Mouse (Mus musculus) forelimb bud, embryonic 11.5 days (tissue): Measurements from ENCODE around the gene Urb1.
"Not testable (repeated sequence)": the region's sequence is repeated elsewhere in the genome, so short reads cannot be mapped to it uniquely, and the experiment has no call there.

Source experiments
- DNase-seq: peaks from one replicate; pipeline ENCODE4 v3.0.0-alpha.2; 2012; ENCODE audit warnings: low read depth, low spot score

Gene Urb1

GRCm38 (mm10) chr16:90823986-90824385, 13.8 kb upstream of the Urb1 start:
- not testable (repeated sequence) for DNase-seq

- DNase-seq, result no peak
Observed at GRCm38 (mm10) chr16:90822981-90823380, 12.8 kb upstream of the Urb1 start.

- no peak for DNase-seq
Observed at GRCm38 (mm10) chr16:90822284-90822935, 12.2 kb upstream of the Urb1 start.

- DNase-seq, result no peak
Observed at GRCm38 (mm10) chr16:90821046-90821697, 11.0 kb upstream of the Urb1 start.

GRCm38 (mm10) chr16:90820326-90820725, 10.1 kb upstream of the Urb1 start:
- DNase-seq, result no peak

GRCm38 (mm10) chr16:90812086-90812485, 1.9 kb upstream of the Urb1 start:
- DNase-seq, result no peak

- no peak for DNase-seq
Observed at GRCm38 (mm10) chr16:90810716-90811256, 573 bp upstream of the Urb1 start.

GRCm38 (mm10) chr16:90804466-90804865, 5.7 kb downstream of the Urb1 start:
- DNase-seq, result no peak

- DNase-seq, result no peak
Observed at GRCm38 (mm10) chr16:90801928-90802327, 8.3 kb downstream of the Urb1 start.

- DNase-seq, result no peak
Observed at GRCm38 (mm10) chr16:90801251-90801650, 9.0 kb downstream of the Urb1 start.

- no peak for DNase-seq
Observed at GRCm38 (mm10) chr16:90799840-90800239, 10.4 kb downstream of the Urb1 start.

GRCm38 (mm10) chr16:90798848-90799247, 11.4 kb downstream of the Urb1 start:
- DNase-seq, result no peak

- no peak for DNase-seq
Observed at GRCm38 (mm10) chr16:90798446-90798845, 11.8 kb downstream of the Urb1 start.

- no peak for DNase-seq
Observed at GRCm38 (mm10) chr16:90794708-90795107, 15.5 kb downstream of the Urb1 start.

- no peak for DNase-seq
Observed at GRCm38 (mm10) chr16:90792500-90792899, 17.7 kb downstream of the Urb1 start.

- DNase-seq, result no peak
Observed at GRCm38 (mm10) chr16:90792066-90792465, 18.1 kb downstream of the Urb1 start.

GRCm38 (mm10) chr16:90790946-90791345, 19.3 kb downstream of the Urb1 start:
- DNase-seq, result no peak

GRCm38 (mm10) chr16:90788580-90788979, 21.6 kb downstream of the Urb1 start:
- no peak for DNase-seq

- DNase-seq, result no peak
Observed at GRCm38 (mm10) chr16:90785257-90785656, 25.0 kb downstream of the Urb1 start.

- no peak for DNase-seq
Observed at GRCm38 (mm10) chr16:90783302-90783701, 26.9 kb downstream of the Urb1 start.

GRCm38 (mm10) chr16:90779783-90780182, 30.4 kb downstream of the Urb1 start:
- DNase-seq, result no peak

GRCm38 (mm10) chr16:90775946-90776520, 34.2 kb downstream of the Urb1 start:
- DNase-seq, result no peak

- no peak for DNase-seq
Observed at GRCm38 (mm10) chr16:90774646-90775045, 35.6 kb downstream of the Urb1 start.
